43 mouse cellular contexts compared by ENCODE assay signal in genomic region chrX:137143726-137144125, GRCm38 (mm10). TPM values are rescaled to one million over a fixed set of nuclear protein-coding genes. Genes with fewer than 3 reads are reported as not detected.
"Had no signal": no experiment of that assay in that cellular context is flagged by ENCODE, and none has a peak within 500 bp of the region (broad histone marks: within the 10 kb centered on the region; RNA-seq: fewer than 3 reads in every experiment).

No protein-coding gene starts in this region.

- DNase-seq: gastrocnemius, postnatal 36 days; heart, adult 11 months; heart, adult 2 months; heart, postnatal 14 days; heart, postnatal 36 days; kidney, adult 11 months; kidney, adult 2 months; kidney, adult 9 months; kidney, postnatal 14 days; kidney, postnatal 36 days; layer of hippocampus, adult 9-11 months; layer of hippocampus, postnatal 36 days; left cerebral cortex, postnatal 4 days; lung, adult 18-20 months had no signal

RNA-seq across cellular contexts. Expression of gene Esx1, which starts 21.8 kb away (rescaled TPM):
- total RNA-seq: gastrocnemius, postnatal 36 days; heart, adult 2 months; heart, postnatal 14 days; heart, postnatal 36 days; hematopoietic stem cell, adult 5-6 weeks; hindbrain, postnatal 0 days; layer of hippocampus, adult 18-20 months; layer of hippocampus, adult 8-10 months; layer of hippocampus, postnatal 14 days; layer of hippocampus, postnatal 36 days; left cerebral cortex, adult 18-20 months; left cerebral cortex, adult 8-10 months; left cerebral cortex, postnatal 10 days; left cerebral cortex, postnatal 25 days; left cerebral cortex, postnatal 4 days; liver, adult 2 months had no signal
- polyA plus RNA-seq: gonadal fat pad, adult 2 months; heart, adult 2 months; heart, embryonic 11.5 days; heart, embryonic 13.5 days; heart, embryonic 15.5 days; heart, postnatal 0 days; hindbrain, embryonic 11.5 days; hindbrain, embryonic 13.5 days; hindbrain, embryonic 15.5 days; hindbrain, postnatal 0 days; intestine, embryonic 14.5 days; intestine, embryonic 16.5 days; kidney, adult 2 months; kidney, embryonic 15.5 days; kidney, postnatal 0 days; large intestine, adult 2 months; limb, embryonic 11.5 days; limb, embryonic 13.5 days; limb, embryonic 15.5 days; liver, adult 2 months; liver, embryonic 12.5 days; liver, embryonic 14.5 days; liver, embryonic 16.5 days had no signal
